Mouse (Mus musculus) heart, adult 8-10 months (tissue): ENCODE results near the gene Cwc15. TPM values are rescaled to one million over a fixed set of nuclear protein-coding genes. Genes with fewer than 3 reads are reported as not detected.

Experiments
- DNase-seq: peaks from one replicate; pipeline ENCODE4 v3.0.0; 2022; ENCODE audit warnings: low spot score
- total RNA-seq, 4 experiments: library from RNA; stranded (reverse); gene quantifications; 2 replicates each; pipeline ENCODE4 v1.2.4; 2022

Gene Cwc15
- total RNA-seq, 4 experiments from 2014 or later, result 58.2 to 79.0 (median 69.0) TPM

- DNase-seq, result peak; percentile 30
These were observed 47.4 kb downstream of the Cwc15 start for GRCm38 (mm10) chr9:14547584-14548365.

- DNase-seq, result no peak
These were observed 47.9 kb downstream of the Cwc15 start for GRCm38 (mm10) chr9:14548366-14548761.

GRCm38 (mm10) chr9:14558332-14558731, 57.9 kb downstream of the Cwc15 start:
- DNase-seq, result no peak

- peak; percentile 24 for DNase-seq
These were observed 59.0 kb downstream of the Cwc15 start for GRCm38 (mm10) chr9:14559430-14559829.

GRCm38 (mm10) chr9:14559996-14560395, 59.6 kb downstream of the Cwc15 start:
- no peak for DNase-seq

Other genes starting within 250 kb of the Cwc15 start
- gene Sesn3, start 225.6 kb upstream of the Cwc15 start, total RNA-seq, result 10 to 100 TPM; 22.8 to 25.5 (median 25.1) TPM
- 1 to 10 TPM; 6.2 to 7.6 (median 7.1) TPM for gene Endod1, start 119.1 kb upstream of the Cwc15 start, total RNA-seq
- gene Kdm4d, start 135 bp upstream of the Cwc15 start, total RNA-seq, result not detected
- gene Amotl1, start 144.4 kb downstream of the Cwc15 start, total RNA-seq, result 10 to 100 TPM; 56.2 to 65.0 (median 58.1) TPM
- not detected for gene Piwil4, start 240.1 kb downstream of the Cwc15 start, total RNA-seq